Mouse (Mus musculus): ENCODE data around the gene Taf1d. TPM values are rescaled to one million over a fixed set of nuclear protein-coding genes. Genes with fewer than 3 reads are reported as not detected.

Taf1d gene
- 56.7 and 68.4 TPM in 2 replicates for polyA plus RNA-seq (2015; fragmentation: Nextera tagmentation; extraction: Ambion mirVana)

DNA sequence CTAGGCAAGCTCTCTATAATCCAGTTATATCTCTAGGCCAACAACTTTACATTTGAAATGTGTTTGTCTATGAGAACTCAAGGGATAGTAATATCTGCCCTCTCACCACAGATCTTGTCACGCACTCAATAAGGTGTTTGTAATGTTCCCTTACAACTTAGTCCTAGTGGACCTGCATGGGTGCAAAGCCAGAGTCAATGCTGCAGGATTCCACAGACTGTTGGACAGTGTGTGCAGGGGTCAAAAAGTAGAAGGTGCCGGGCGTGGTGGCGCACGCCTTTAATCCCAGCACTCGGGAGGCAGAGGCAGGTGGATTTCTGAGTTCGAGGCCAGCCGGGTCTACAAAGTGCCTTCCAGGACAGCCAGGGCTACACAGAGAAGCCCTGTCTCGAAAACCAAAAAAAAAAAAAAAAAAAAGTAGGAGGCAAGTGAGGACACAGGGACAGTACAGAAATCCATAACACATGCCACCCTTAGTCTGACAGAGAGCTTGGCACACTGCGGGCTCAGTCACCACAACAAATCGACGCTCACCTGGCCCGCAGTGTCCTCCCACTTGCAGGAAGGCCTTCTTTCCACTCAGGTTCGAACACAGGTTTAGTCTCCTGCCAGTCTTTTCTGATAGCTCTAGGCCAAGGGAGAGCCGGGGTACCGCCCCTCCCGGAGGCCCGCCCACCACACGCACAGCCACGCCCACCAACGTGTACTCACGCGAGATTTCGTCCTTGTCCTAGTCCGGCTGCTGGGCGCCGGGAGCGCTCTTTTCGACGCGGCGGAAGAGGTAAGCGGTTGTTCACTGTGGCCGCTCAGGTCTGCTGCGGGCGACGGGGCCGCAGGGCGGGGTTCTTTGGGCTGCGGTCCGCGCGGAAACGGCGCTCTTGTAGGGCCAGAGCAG is at the start of gene Taf1d:
Gene Taf1d (plus strand): TSS at position 712 of the 895 bp plus-strand sequence.
- ATAC-seq (ENCODE audit: insufficient number of reproducible peaks, low FRiP score, low TSS enrichment, low read depth) = peak; percentile 96
- 12% methylated on average over 45 of the region's 45 CpGs for WGBS
- Histone ChIP-seq H3K4me3 (peak within 1 kb of the TSS; percentile 91), H3K4me2 (peak within 1 kb of the TSS; percentile 63), H3K9ac (peak within 1 kb of the TSS; percentile 99), H3K9me3 (no peaks in the 10 kb centered on the region), H3K36me3 (peaks cover 21% of the 10 kb centered on the region), H3K4me1 (peaks cover 16% of the 10 kb centered on the region), H3K27ac (peak within 1 kb of the TSS; percentile 94), H3K27me3 (no peaks in the 10 kb centered on the region)

DNA sequence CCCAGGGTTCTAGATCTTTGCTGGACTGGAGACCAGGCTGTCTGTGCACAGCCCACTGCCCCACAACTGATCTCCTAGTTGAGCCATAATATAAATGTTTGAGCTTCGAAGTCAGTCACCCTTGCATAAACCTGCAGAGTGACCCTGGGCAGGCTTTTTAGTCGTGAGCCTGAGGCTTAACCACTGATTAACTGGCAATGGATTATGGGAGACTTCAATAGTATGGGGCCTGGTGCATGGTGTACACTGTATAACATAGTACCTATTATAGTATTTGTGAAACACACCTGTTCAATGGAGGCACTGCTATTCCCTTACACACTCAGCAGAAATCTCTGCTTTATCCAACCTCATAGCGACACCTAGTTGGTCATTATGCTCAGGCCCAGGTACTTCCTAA is 49.8 kb upstream of the Taf1d start:
- Histone ChIP-seq H3K27me3 (no peaks in the 10 kb centered on the region), H3K9ac (no peak overlapping the region), H3K27ac (no peak overlapping the region), H3K4me2 (no peak overlapping the region), H3K36me3 (peaks cover 10% of the 10 kb centered on the region; the same call in 1 of the 2 replicates), H3K4me1 (no peaks in the 10 kb centered on the region), H3K4me3 (no peak overlapping the region), H3K9me3 (no peaks in the 10 kb centered on the region)
- no peak for ATAC-seq (ENCODE audit: insufficient number of reproducible peaks, low FRiP score, low TSS enrichment, low read depth)
- 74% methylated on average over 3 of the region's 3 CpGs for WGBS

DNA sequence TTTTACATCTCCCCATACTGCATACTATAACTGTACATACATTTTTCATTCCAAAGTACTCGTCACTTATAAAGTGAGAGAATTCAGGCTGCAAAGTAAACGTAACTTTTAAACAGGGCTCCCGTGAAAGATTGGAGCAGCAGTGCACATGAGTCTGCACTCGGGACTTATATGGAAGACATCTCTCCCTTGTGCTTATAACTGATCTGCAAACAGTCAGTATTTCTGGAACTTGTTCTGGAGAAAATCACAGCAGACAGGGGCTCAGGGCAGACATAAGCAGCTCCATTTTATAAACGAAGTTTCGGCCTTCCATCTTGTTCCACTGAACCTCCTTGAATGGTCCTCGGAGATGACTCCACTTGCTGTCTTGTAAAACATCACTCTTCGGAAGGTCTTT is 44.0 kb upstream of the Taf1d start:
- H3K36me3 ChIP-seq = peaks cover 64% of the 10 kb centered on the region
- no peak overlapping the region for H3K9ac ChIP-seq
- H3K9me3 ChIP-seq = no peaks in the 10 kb centered on the region
- H3K4me2 ChIP-seq = no peak overlapping the region
- H3K27me3 ChIP-seq = no peaks in the 10 kb centered on the region
- H3K4me3 ChIP-seq = no peak overlapping the region
- H3K27ac ChIP-seq = no peak overlapping the region
- WGBS = 95% methylated on average over 8 of the region's 8 CpGs
- H3K4me1 ChIP-seq = no peaks in the 10 kb centered on the region
- ATAC-seq (ENCODE audit: insufficient number of reproducible peaks, low FRiP score, low TSS enrichment, low read depth) = no peak

- no peak overlapping the region for H3K4me3 ChIP-seq
- no peaks in the 10 kb centered on the region for H3K27me3 ChIP-seq
- no peaks in the 10 kb centered on the region for H3K4me1 ChIP-seq
- no peak for ATAC-seq (ENCODE audit: insufficient number of reproducible peaks, low FRiP score, low TSS enrichment, low read depth)
- no peaks in the 10 kb centered on the region for H3K9me3 ChIP-seq
- no peak overlapping the region for H3K27ac ChIP-seq
- WGBS = 96% methylated on average over 10 of the region's 10 CpGs
- no peak overlapping the region for H3K4me2 ChIP-seq
- H3K36me3 ChIP-seq = peaks cover 78% of the 10 kb centered on the region
- H3K9ac ChIP-seq = no peak overlapping the region
Measured at GRCm38 (mm10) chr9:15263487-15263886, 42.5 kb upstream of the Taf1d start.

GRCm38 (mm10) chr9:15273981-15274380 is 32.0 kb upstream of the Taf1d start:
- H3K4me1 ChIP-seq = peaks cover 14% of the 10 kb centered on the region; the same call in 1 of the 2 replicates
- no peak overlapping the region for H3K9ac ChIP-seq
- no peak overlapping the region for H3K27ac ChIP-seq
- H3K4me3 ChIP-seq = no peak overlapping the region
- H3K9me3 ChIP-seq = no peaks in the 10 kb centered on the region
- no peak overlapping the region for H3K4me2 ChIP-seq
- ATAC-seq (ENCODE audit: insufficient number of reproducible peaks, low FRiP score, low TSS enrichment, low read depth) = no peak
- peaks cover 82% of the 10 kb centered on the region for H3K36me3 ChIP-seq
- 93% methylated on average over 2 of the region's 2 CpGs for WGBS
- H3K27me3 ChIP-seq = no peaks in the 10 kb centered on the region

DNA sequence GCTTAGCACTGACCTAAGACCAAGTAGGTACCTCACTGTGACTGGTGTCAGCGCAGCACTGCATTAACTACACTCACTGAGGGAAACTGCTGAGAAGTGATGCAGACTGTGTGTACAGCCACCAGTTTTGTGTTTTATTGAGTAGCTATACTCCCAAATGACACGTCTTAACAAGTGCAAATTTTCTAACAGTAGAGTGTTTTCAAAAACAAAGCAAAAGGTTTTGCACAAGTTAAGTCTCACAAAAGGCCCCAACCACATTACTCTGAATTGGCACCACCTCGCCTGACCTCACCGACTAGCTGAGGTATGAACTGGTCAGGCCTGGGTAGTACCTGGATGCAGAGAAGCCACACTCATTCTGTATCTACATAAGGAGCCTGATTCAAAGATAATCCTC is 29.2 kb upstream of the Taf1d start:
- Histone ChIP-seq H3K9ac (no peak overlapping the region), H3K9me3 (no peaks in the 10 kb centered on the region), H3K4me3 (no peak overlapping the region), H3K36me3 (peaks cover 53% of the 10 kb centered on the region), H3K27me3 (no peaks in the 10 kb centered on the region), H3K4me2 (no peak overlapping the region), H3K27ac (no peak overlapping the region), H3K4me1 (peaks cover 21% of the 10 kb centered on the region)
- ATAC-seq (ENCODE audit: insufficient number of reproducible peaks, low FRiP score, low TSS enrichment, low read depth) = no peak
- WGBS = 93% methylated on average over 4 of the region's 4 CpGs

GRCm38 (mm10) chr9:15278343-15278742 is 27.7 kb upstream of the Taf1d start:
- H3K4me3 ChIP-seq = no peak overlapping the region
- H3K4me2 ChIP-seq = no peak overlapping the region
- no peaks in the 10 kb centered on the region for H3K27me3 ChIP-seq
- H3K36me3 ChIP-seq = peaks cover 38% of the 10 kb centered on the region
- ATAC-seq (ENCODE audit: insufficient number of reproducible peaks, low FRiP score, low TSS enrichment, low read depth) = no peak
- H3K9ac ChIP-seq = no peak overlapping the region
- no peak overlapping the region for H3K27ac ChIP-seq
- no peaks in the 10 kb centered on the region for H3K9me3 ChIP-seq
- H3K4me1 ChIP-seq = peaks cover 21% of the 10 kb centered on the region
- WGBS = 89% methylated on average over 3 of the region's 3 CpGs

GRCm38 (mm10) chr9:15279139-15279648 is 26.8 kb upstream of the Taf1d start:
- ATAC-seq (ENCODE audit: insufficient number of reproducible peaks, low FRiP score, low TSS enrichment, low read depth) = peak; percentile 22; the same call in 1 of the 2 replicates
- H3K9me3 ChIP-seq = no peaks in the 10 kb centered on the region
- peak overlapping the region; percentile 89 for H3K27ac ChIP-seq
- peak overlapping the region; percentile 55 for H3K4me2 ChIP-seq
- peak overlapping the region; percentile 89 for H3K9ac ChIP-seq
- H3K27me3 ChIP-seq = no peaks in the 10 kb centered on the region
- WGBS = 8% methylated on average over 19 of the region's 19 CpGs
- peak overlapping the region; percentile 85 for H3K4me3 ChIP-seq
- H3K4me1 ChIP-seq = peaks cover 21% of the 10 kb centered on the region
- H3K36me3 ChIP-seq = peaks cover 29% of the 10 kb centered on the region

GRCm38 (mm10) chr9:15279649-15280490 is 26.1 kb upstream of the Taf1d start, which contains the start of gene Med17:
Gene Med17 (minus strand): TSS chr9:15279931.
- H3K4me3 ChIP-seq = peak within 1 kb of the TSS; percentile 85
- WGBS = under 1% methylated on average over 57 of the region's 57 CpGs

DNA sequence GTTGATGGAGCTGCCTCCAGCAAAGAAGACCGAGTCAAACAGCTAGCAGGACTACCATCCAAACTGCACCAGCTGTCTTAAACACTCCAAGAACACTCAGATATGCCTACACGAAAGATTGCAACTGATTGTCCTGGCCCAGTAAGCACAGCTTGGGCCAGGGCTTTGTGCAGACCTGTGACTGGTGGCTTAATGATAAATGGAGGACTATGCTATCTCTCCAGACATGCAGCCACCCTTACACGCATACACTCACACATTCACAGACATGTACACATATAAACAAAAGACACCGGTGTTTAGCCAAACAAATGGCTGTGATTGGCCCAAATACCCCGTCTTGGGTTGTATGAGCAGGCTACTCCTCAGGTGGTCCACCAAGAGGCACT is 25.5 kb upstream of the Taf1d start:
- H3K4me2 ChIP-seq = peak overlapping the region; percentile 55
- H3K27me3 ChIP-seq = no peaks in the 10 kb centered on the region
- ATAC-seq (ENCODE audit: insufficient number of reproducible peaks, low FRiP score, low TSS enrichment, low read depth) = no peak
- H3K36me3 ChIP-seq = peaks cover 18% of the 10 kb centered on the region
- WGBS = 47% methylated on average over 5 of the region's 5 CpGs
- no peaks in the 10 kb centered on the region for H3K9me3 ChIP-seq
- H3K4me1 ChIP-seq = peaks cover 21% of the 10 kb centered on the region
- H3K27ac ChIP-seq = no peak overlapping the region
- peak overlapping the region; percentile 89 for H3K9ac ChIP-seq
- H3K4me3 ChIP-seq = peak overlapping the region; percentile 85

More at GRCm38 (mm10) chr9:15279649-15280490, 26.1 kb upstream of the Taf1d start, which contains the start of gene Med17:
- Histone ChIP-seq H3K27me3 (no peaks in the 10 kb centered on the region), H3K4me1 (peaks cover 21% of the 10 kb centered on the region), H3K9ac (peak within 1 kb of the TSS; percentile 89), H3K36me3 (peaks cover 24% of the 10 kb centered on the region), H3K4me2 (peak within 1 kb of the TSS; percentile 55), H3K27ac (peak within 1 kb of the TSS; percentile 89), H3K9me3 (no peaks in the 10 kb centered on the region)
- ATAC-seq (ENCODE audit: insufficient number of reproducible peaks, low FRiP score, low TSS enrichment, low read depth) = peak; percentile 95

DNA sequence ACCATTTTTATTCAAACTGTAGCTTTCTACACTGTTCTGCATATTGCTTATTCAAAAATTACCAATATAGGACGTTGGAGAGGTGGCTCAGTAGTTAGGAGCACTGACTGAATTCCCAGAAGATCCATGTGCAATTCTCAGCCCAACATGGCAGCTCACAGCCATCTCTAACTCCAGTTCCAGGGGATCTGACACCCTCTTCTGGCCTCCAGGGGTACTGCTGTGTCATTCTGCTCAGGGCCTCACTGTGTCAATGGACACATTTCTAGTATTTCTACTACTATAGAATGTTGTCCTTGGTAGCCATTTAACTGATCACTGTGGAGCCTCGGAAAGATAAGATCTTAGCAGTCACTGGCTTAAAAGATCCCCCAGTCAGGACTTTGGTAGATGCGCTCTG is 20.6 kb upstream of the Taf1d start:
- H3K4me3 ChIP-seq = no peak overlapping the region
- no peak overlapping the region for H3K9ac ChIP-seq
- no peak overlapping the region for H3K4me2 ChIP-seq
- H3K27me3 ChIP-seq = no peaks in the 10 kb centered on the region
- 73% methylated on average over 3 of the region's 3 CpGs for WGBS
- H3K36me3 ChIP-seq = peaks cover 18% of the 10 kb centered on the region
- H3K4me1 ChIP-seq = peaks cover 4% of the 10 kb centered on the region
- no peaks in the 10 kb centered on the region for H3K9me3 ChIP-seq
- no peak overlapping the region for H3K27ac ChIP-seq
- no peak for ATAC-seq (ENCODE audit: insufficient number of reproducible peaks, low FRiP score, low TSS enrichment, low read depth)

Measured in limb, embryonic 15.5 days (tissue).